Mouse (Mus musculus) stomach, embryonic 16.5 days (tissue): ENCODE measurements at regions not wholly inside any gene's neighbourhood (a gene's known extent, or its start where the extent isn't known, plus 50 kb on each side); places are given as distances from the start of the nearest gene placed in this dataset.

Experiments
- ATAC-seq: fragments of 200-750 bp; cut with Nextera tagmentation; 2 replicates; pipeline ENCODE4 v1.8.0; 2017; ENCODE audit warnings: moderate number of reproducible peaks, moderate TSS enrichment; ENCODE audit not compliant: insufficient read depth, low FRiP score
- H3K27ac ChIP-seq: fragments of 300-500 bp; sonication (generic); 2 replicates; pipeline ENCODE4 v1.5.1; 2014; ENCODE audit warnings: low read length
- H3K27me3 ChIP-seq: fragments of 300-500 bp; sonication (generic); 2 replicates; pipeline ENCODE4 v1.6.1; 2014; ENCODE audit warnings: low read length, control low read depth, mixed read lengths; ENCODE audit not compliant: control insufficient read depth, insufficient read depth
- H3K36me3 ChIP-seq: fragments of 300-500 bp; sonication (generic); 2 replicates; pipeline ENCODE4 v1.6.1; 2014; ENCODE audit warnings: low read length; ENCODE audit not compliant: control insufficient read depth, insufficient read depth
- H3K4me1 ChIP-seq: fragments of 300-500 bp; sonication (generic); 2 replicates; pipeline ENCODE4 v1.6.1; 2014; ENCODE audit warnings: low read length, control low read depth, mixed read lengths; ENCODE audit not compliant: control insufficient read depth, insufficient read depth
- H3K4me2 ChIP-seq: fragments of 300-500 bp; sonication (generic); 2 replicates; pipeline ENCODE4 v1.6.1; 2014; ENCODE audit warnings: low read depth, low read length, mixed read lengths
- H3K4me3 ChIP-seq: fragments of 300-500 bp; sonication (generic); replicated peaks from 2 replicates; pipeline ENCODE4 v1.5.1; 2014; ENCODE audit warnings: mild to moderate bottlenecking, low read length
- H3K9ac ChIP-seq: fragments of 300-500 bp; sonication (generic); 2 replicates; pipeline ENCODE4 v1.6.1; 2014; ENCODE audit warnings: low read length
- H3K9me3 ChIP-seq: fragments of 300-500 bp; sonication (generic); replicated peaks from 2 replicates; pipeline ENCODE4 v1.6.1; 2016; ENCODE audit warnings: low read length, control low read depth; ENCODE audit not compliant: control insufficient read depth
- WGBS: fragments of 180-500 bp; shearing (Covaris S2); extraction: QIAGEN DNeasy Blood & Tissue Kit; methylation state at CpG from one replicate; pipeline ENCODE4 v1.1.7; 2014; 5-methylcytosine and 5-hydroxymethylcytosine counted together

DNA sequence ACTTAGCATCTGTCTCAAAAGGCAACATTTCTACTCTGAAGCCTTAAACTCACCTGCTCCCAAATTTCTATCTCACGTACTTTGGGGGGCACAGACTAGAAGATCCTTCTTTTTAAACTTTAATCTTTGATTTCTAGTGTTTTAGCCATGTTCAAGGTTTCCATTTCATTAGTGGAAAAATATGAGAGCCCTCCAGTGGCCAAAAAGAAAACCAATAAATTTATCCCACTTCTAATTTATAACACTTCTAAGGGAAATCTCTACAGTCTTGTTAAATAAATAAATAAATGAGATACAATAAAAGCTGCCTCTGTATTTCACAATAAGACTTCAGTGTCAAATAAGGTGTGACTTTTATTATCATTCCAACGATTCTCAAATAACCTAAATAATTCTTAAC is 428.2 kb downstream of the Nuf2 start:
- Histone ChIP-seq H3K36me3 (no peaks in the 10 kb centered on the region), H3K9me3 (no peaks in the 10 kb centered on the region), H3K4me1 (no peaks in the 10 kb centered on the region), H3K9ac (no peak overlapping the region), H3K27me3 (no peaks in the 10 kb centered on the region), H3K27ac (no peak overlapping the region), H3K4me3 (no peak overlapping the region), H3K4me2 (no peak overlapping the region)
- 67% methylated on average over 2 of the region's 2 CpGs for WGBS
- ATAC-seq = no peak

DNA sequence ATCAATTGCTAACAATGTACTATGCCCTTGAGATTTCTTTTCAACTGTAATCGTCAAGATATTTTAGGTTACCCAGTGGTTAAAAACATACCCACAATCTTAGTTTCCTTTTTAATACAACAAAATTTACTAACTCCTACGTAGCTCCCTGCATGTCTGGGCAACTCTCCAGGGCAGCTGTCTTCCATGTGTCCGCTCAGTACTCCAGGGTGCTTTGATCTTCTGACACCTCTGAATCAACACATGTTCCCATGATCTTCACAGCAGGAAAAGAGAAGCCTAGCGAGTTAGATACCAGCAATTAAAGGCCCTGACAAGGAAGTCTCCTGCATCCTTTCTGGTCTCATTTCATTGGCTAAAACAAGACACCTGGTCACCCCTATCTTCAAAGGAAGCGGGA is 432.0 kb downstream of the Nuf2 start:
- no peak for ATAC-seq

GRCm38 (mm10) chr1:169096737-169097136 is 434.5 kb downstream of the Nuf2 start:
- no peak for ATAC-seq
- Histone ChIP-seq H3K27ac (no peak overlapping the region), H3K4me2 (no peak overlapping the region), H3K4me1 (no peaks in the 10 kb centered on the region), H3K36me3 (no peaks in the 10 kb centered on the region), H3K4me3 (no peak overlapping the region), H3K9ac (no peak overlapping the region), H3K9me3 (no peaks in the 10 kb centered on the region), H3K27me3 (no peaks in the 10 kb centered on the region)
- 38% methylated on average over 5 of the region's 5 CpGs for WGBS

More for the DNA sequence above, 432.0 kb downstream of the Nuf2 start:
- no peaks in the 10 kb centered on the region for H3K9me3 ChIP-seq
- no peak overlapping the region for H3K4me2 ChIP-seq
- WGBS = 55% methylated on average over 5 of the region's 5 CpGs
- H3K9ac ChIP-seq = no peak overlapping the region
- H3K27ac ChIP-seq = no peak overlapping the region
- H3K4me3 ChIP-seq = no peak overlapping the region
- H3K4me1 ChIP-seq = no peaks in the 10 kb centered on the region
- no peaks in the 10 kb centered on the region for H3K36me3 ChIP-seq
- H3K27me3 ChIP-seq = no peaks in the 10 kb centered on the region

- ATAC-seq = no peak
- Histone ChIP-seq H3K9me3 (no peaks in the 10 kb centered on the region), H3K36me3 (no peaks in the 10 kb centered on the region), H3K4me2 (no peak overlapping the region), H3K27me3 (no peaks in the 10 kb centered on the region), H3K9ac (no peak overlapping the region), H3K4me1 (no peaks in the 10 kb centered on the region), H3K27ac (no peak overlapping the region), H3K4me3 (no peak overlapping the region)
- WGBS = 63% methylated on average over 3 of the region's 3 CpGs
Measured at GRCm38 (mm10) chr1:169093602-169094354, 437.5 kb downstream of the Nuf2 start.

- Histone ChIP-seq H3K27ac (no peak overlapping the region), H3K27me3 (no peaks in the 10 kb centered on the region), H3K4me2 (no peak overlapping the region), H3K9ac (no peak overlapping the region), H3K4me1 (no peaks in the 10 kb centered on the region), H3K9me3 (no peaks in the 10 kb centered on the region), H3K4me3 (no peak overlapping the region), H3K36me3 (no peaks in the 10 kb centered on the region)
- WGBS = 65% methylated on average over 3 of the region's 3 CpGs
- no peak for ATAC-seq
Measured at GRCm38 (mm10) chr1:169086032-169086431, 445.2 kb downstream of the Nuf2 start.

GRCm38 (mm10) chr1:169080686-169081085 is 450.6 kb downstream of the Nuf2 start:
- H3K9ac ChIP-seq = no peak overlapping the region
- H3K36me3 ChIP-seq = no peaks in the 10 kb centered on the region
- no peak for ATAC-seq
- H3K27ac ChIP-seq = no peak overlapping the region
- H3K27me3 ChIP-seq = no peaks in the 10 kb centered on the region
- no peak overlapping the region for H3K4me2 ChIP-seq
- H3K4me1 ChIP-seq = no peaks in the 10 kb centered on the region; the same call in 1 of the 2 replicates
- 84% methylated on average over 1 of the region's 1 CpGs for whole genome bisulfite sequencing
- no peak overlapping the region for H3K4me3 ChIP-seq
- no peaks in the 10 kb centered on the region for H3K9me3 ChIP-seq

GRCm38 (mm10) chr1:169077228-169077627 is 454.0 kb downstream of the Nuf2 start:
- no peak overlapping the region for H3K4me3 ChIP-seq
- H3K9ac ChIP-seq = no peak overlapping the region
- no peak overlapping the region for H3K27ac ChIP-seq
- H3K27me3 ChIP-seq = no peaks in the 10 kb centered on the region
- H3K4me2 ChIP-seq = no peak overlapping the region
- ATAC-seq = no peak
- no peaks in the 10 kb centered on the region for H3K9me3 ChIP-seq
- H3K4me1 ChIP-seq = no peaks in the 10 kb centered on the region; the same call in 1 of the 2 replicates
- H3K36me3 ChIP-seq = no peaks in the 10 kb centered on the region
- WGBS = 97% methylated on average over 5 of the region's 5 CpGs

DNA sequence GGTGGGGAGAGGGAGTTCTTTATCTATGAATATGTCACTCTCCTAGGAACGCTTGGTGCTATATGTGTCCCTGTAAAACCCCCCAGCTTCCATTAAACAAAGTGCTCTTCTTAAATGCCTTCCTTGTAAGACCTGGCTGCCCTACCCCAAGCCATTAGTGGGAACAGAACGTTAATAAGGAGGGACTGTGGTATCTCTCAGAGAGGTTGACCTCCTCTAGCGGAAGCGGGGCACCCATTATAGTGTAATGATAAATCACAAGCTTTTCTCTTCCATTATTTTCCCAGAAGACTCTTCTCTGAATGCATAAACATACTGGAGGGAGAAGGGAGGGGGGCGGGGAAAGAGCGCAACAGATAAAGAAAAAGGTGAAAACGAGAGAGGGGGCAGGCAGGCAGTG is 455.3 kb downstream of the Nuf2 start:
- 32% methylated on average over 7 of the region's 7 CpGs for WGBS
- Histone ChIP-seq H3K27ac (no peak overlapping the region), H3K36me3 (no peaks in the 10 kb centered on the region), H3K4me2 (no peak overlapping the region), H3K9me3 (no peaks in the 10 kb centered on the region), H3K4me1 (no peaks in the 10 kb centered on the region; the same call in 1 of the 2 replicates), H3K9ac (no peak overlapping the region), H3K27me3 (no peaks in the 10 kb centered on the region), H3K4me3 (no peak overlapping the region)
- no peak for ATAC-seq

DNA sequence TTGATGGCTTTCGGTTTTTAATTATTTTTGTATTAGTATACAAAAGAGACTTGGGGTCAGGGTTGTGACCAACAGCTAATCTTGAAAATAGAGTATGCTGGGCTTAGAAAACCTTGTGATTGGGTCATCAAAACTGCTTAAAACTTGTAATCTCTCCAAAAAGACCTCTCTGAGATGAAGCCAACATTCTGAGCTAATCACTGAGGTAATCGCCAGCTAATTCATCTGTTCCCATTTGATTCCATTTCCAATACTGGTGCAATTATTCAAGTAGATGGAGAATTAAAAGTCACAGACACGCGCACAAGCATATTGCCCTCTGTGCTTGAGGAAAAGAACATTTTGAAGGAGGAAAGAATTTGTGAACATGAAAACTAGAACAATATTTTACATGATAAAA is 459.9 kb downstream of the Nuf2 start:
- H3K27ac ChIP-seq = no peak overlapping the region
- no peaks in the 10 kb centered on the region for H3K27me3 ChIP-seq
- no peak overlapping the region for H3K4me2 ChIP-seq
- no peaks in the 10 kb centered on the region; the same call in 1 of the 2 replicates for H3K4me1 ChIP-seq
- WGBS = 93% methylated on average over 4 of the region's 4 CpGs
- H3K4me3 ChIP-seq = no peak overlapping the region
- no peak for ATAC-seq
- no peak overlapping the region for H3K9ac ChIP-seq
- H3K36me3 ChIP-seq = no peaks in the 10 kb centered on the region
- H3K9me3 ChIP-seq = no peaks in the 10 kb centered on the region
